Mouse (Mus musculus) layer of hippocampus, postnatal 10 days (tissue): ENCODE measurements at regions not wholly inside any gene's neighbourhood (a gene's known extent, or its start where the extent isn't known, plus 50 kb on each side); places are given as distances from the start of the nearest gene placed in this dataset.

ENCODE experiments used
- DNase-seq, 2 experiments: peaks; one replicate each; pipeline ENCODE4 v3.0.0; 2021; ENCODE audit warnings: low spot score in 2 of 2

- DNase-seq: no peak
Measured at GRCm38 (mm10) chr10:29640249-29640648, 104.6 kb upstream of the Rspo3 start.

GRCm38 (mm10) chr10:29635828-29636227, 100.2 kb upstream of the Rspo3 start:
- peak; percentile 3 to 11 for DNase-seq

DNA sequence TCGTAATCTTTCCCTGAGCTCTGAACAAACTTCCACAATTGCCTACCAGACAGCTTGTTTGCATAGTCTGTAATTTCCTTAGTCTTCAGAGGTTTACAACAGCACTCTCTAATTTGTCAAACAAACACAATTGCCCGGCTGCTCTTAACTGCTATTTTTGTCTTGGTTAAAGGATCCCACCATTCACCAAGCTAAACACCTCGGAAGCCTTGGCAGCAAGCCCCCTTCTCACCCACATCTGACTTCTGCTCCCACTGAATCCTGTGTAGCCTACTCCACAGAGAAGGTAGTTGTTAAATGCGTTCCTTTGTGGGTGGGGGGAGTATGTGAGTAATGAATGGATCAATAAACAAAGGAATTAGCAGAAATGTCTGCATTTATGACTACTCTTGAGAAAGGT, 59.8 kb upstream of the Rspo3 start:
- DNase-seq: no peak

- no peak for DNase-seq
Measured at GRCm38 (mm10) chr10:29594969-29595368, 59.3 kb upstream of the Rspo3 start.

DNA sequence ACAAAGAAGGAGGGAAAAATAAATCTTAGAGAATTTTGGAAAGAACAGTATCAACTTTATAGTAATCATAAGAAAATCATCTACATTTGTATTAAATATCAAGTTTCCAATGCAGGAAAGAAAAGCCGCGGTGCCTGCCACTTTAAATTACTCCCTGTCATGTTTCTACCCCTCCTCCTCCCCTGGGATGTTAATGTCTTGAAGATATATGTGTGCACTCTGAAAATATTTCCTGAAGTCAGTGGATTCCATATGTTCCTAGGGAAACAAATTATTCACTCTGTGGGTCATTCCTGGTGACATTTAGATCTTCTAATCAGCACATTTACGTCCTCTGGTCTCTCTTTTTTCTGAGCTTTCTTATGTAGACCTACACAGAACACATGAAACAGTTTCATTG, 57.2 kb upstream of the Rspo3 start:
- no peak for DNase-seq

GRCm38 (mm10) chr10:29590187-29590586, 54.5 kb upstream of the Rspo3 start:
- DNase-seq: no peak

GRCm38 (mm10) chr10:29589739-29590138, 54.1 kb upstream of the Rspo3 start:
- DNase-seq: no peak
